10 mouse cellular contexts compared by ENCODE assay signal in the genomic region with DNA sequence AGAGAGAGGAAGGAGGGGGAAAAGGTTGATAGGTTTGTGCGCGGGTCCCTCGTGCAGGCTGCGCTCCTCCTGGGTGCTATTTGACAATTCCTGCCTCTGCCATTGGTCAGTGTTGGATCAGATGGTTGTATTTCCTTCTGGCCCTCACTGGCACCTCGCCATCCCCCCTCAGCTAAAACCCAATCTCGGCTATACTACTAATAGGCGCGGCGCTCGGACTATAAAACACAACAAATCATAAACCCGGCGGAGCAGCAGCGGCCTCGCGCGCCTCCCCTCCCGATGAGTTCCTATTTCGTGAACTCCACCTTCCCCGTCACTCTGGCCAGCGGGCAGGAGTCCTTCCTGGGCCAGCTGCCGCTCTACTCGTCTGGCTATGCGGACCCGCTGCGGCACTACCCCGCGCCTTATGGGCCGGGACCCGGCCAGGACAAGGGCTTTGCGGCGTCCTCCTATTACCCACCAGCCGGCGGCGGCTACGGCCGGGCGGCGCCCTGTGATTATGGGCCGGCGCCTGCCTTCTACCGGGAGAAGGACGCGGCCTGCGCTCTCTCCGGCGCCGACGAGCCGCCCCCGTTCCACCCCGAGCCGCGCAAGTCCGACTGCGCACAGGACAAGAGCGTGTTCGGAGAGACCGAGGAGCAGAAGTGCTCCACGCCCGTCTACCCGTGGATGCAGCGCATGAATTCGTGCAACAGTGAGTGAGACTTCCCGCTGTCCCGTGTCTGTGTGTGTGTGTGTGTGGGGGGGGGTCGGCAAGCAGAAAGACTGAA. TPM values are rescaled to one million over a fixed set of nuclear protein-coding genes. Genes with fewer than 3 reads are reported as not detected.
A peak's percentile ranks its signal among the peaks of the same experiment; 100 is the strongest.
DNase-seq lines count a peak whose midpoint lies in the region; ATAC-seq and TF ChIP-seq lines count a peak whose summit lies in the region.
"Had no signal": no experiment of that assay in that cellular context is flagged by ENCODE, and none has a peak within 500 bp of the region (broad histone marks: within the 10 kb centered on the region; RNA-seq: fewer than 3 reads in every experiment).

No protein-coding gene starts in this region.

- DNase-seq in midbrain, postnatal 0 days (ENCODE audit: low spot score) = peak; percentile 36
- DNase-seq in left cerebral cortex, postnatal 10 days (ENCODE audit: extremely low spot score in 1 of 2, low spot score in 2 of 2) = no peak
- no peak for DNase-seq in B cell, adult 2 months
- DNase-seq in cerebellum, postnatal 4 days (ENCODE audit: low spot score in 2 of 2) = no peak

- H3K4me3 ChIP-seq in midbrain, postnatal 0 days (ENCODE audit: low read depth, low read length) = no peak overlapping the region
- no peak overlapping the region for H3K4me3 ChIP-seq in midbrain, embryonic 16.5 days (ENCODE audit: low read depth, low read length)
- peak overlapping the region; percentile 47 for H3K4me3 ChIP-seq in hindbrain, embryonic 15.5 days
- peak overlapping the region; percentile 30 for H3K4me3 ChIP-seq in limb, embryonic 13.5 days
- peak overlapping the region; percentile 47 for H3K4me3 ChIP-seq in stomach, embryonic 14.5 days (ENCODE audit: low read depth, low read length)

- no peaks in the 10 kb centered on the region for H3K9me3 ChIP-seq in midbrain, postnatal 0 days (ENCODE audit: low read length)
- no peaks in the 10 kb centered on the region for H3K9me3 ChIP-seq in midbrain, embryonic 16.5 days (replicated peaks; ENCODE audit: control insufficient read depth, low read length, poor library complexity, severe bottlenecking)
- H3K9me3 ChIP-seq in hindbrain, embryonic 15.5 days = no peaks in the 10 kb centered on the region
- H3K9me3 ChIP-seq in limb, embryonic 13.5 days = no peaks in the 10 kb centered on the region
- no peaks in the 10 kb centered on the region for H3K9me3 ChIP-seq in stomach, embryonic 14.5 days (ENCODE audit: control insufficient read depth, low read depth, low read length)

- no peaks in the 10 kb centered on the region for H3K36me3 ChIP-seq in midbrain, postnatal 0 days (ENCODE audit: insufficient read depth, low read length)
- no peaks in the 10 kb centered on the region for H3K36me3 ChIP-seq in midbrain, embryonic 16.5 days (ENCODE audit: control insufficient read depth, insufficient read depth, low read length)
- no peaks in the 10 kb centered on the region for H3K36me3 ChIP-seq in hindbrain, embryonic 15.5 days
- no peaks in the 10 kb centered on the region for H3K36me3 ChIP-seq in limb, embryonic 13.5 days
- H3K36me3 ChIP-seq in stomach, embryonic 14.5 days (ENCODE audit: control insufficient read depth, insufficient read depth, low read length) = no peaks in the 10 kb centered on the region

- TF ChIP-seq CTCF in midbrain, postnatal 0 days (IDR thresholded peaks at IDR 0.05) = no peak

- no peaks in the 10 kb centered on the region for H3K4me1 ChIP-seq in midbrain, postnatal 0 days (ENCODE audit: insufficient read depth, low read length)
- no peaks in the 10 kb centered on the region for H3K4me1 ChIP-seq in midbrain, embryonic 16.5 days (ENCODE audit: control insufficient read depth, insufficient read depth, low read length)
- H3K4me1 ChIP-seq in hindbrain, embryonic 15.5 days (replicated peaks) = 0 out of 2 replicates have a peak, but pooled peaks cover 2% of the 10 kb centered on the region
- H3K4me1 ChIP-seq in limb, embryonic 13.5 days = peaks cover 19% of the 10 kb centered on the region
- H3K4me1 ChIP-seq in stomach, embryonic 14.5 days (ENCODE audit: control insufficient read depth, insufficient read depth, low read length) = peaks cover 7% of the 10 kb centered on the region; the same call in 1 of the 2 replicates

- ATAC-seq in midbrain, postnatal 0 days (ENCODE audit: low FRiP score) = no peak
- no peak for ATAC-seq in midbrain, embryonic 16.5 days
- ATAC-seq in hindbrain, embryonic 15.5 days (ENCODE audit: low FRiP score, low read depth) = peak; percentile 24; the same call in 1 of the 2 replicates
- ATAC-seq in limb, embryonic 13.5 days (ENCODE audit: low FRiP score, low read depth) = no peak
- ATAC-seq in stomach, embryonic 14.5 days (ENCODE audit: insufficient number of reproducible peaks, insufficient read depth, low FRiP score, low read depth) = no peak

- peaks cover 94% of the 10 kb centered on the region for H3K27me3 ChIP-seq in midbrain, postnatal 0 days (ENCODE audit: insufficient read depth, low read length)
- peaks cover 87% of the 10 kb centered on the region for H3K27me3 ChIP-seq in midbrain, embryonic 16.5 days (ENCODE audit: control insufficient read depth, insufficient read depth, low read depth, low read length)
- peaks cover 67% of the 10 kb centered on the region for H3K27me3 ChIP-seq in hindbrain, embryonic 15.5 days
- peaks cover 100% of the 10 kb centered on the region for H3K27me3 ChIP-seq in limb, embryonic 13.5 days
- H3K27me3 ChIP-seq in stomach, embryonic 14.5 days (ENCODE audit: control insufficient read depth, insufficient read depth, low read length) = peaks cover 24% of the 10 kb centered on the region

- H3K4me2 ChIP-seq in midbrain, postnatal 0 days (ENCODE audit: low read depth, low read length, poor library complexity, severe bottlenecking) = no peak overlapping the region
- H3K4me2 ChIP-seq in midbrain, embryonic 16.5 days (ENCODE audit: low read length) = no peak overlapping the region
- peak overlapping the region; percentile 59 for H3K4me2 ChIP-seq in hindbrain, embryonic 15.5 days
- peak overlapping the region; percentile 55 for H3K4me2 ChIP-seq in limb, embryonic 13.5 days (replicated peaks)
- H3K4me2 ChIP-seq in stomach, embryonic 14.5 days (replicated peaks; ENCODE audit: low read depth, low read length) = peak overlapping the region; percentile 95

- no peak overlapping the region for H3K9ac ChIP-seq in midbrain, postnatal 0 days (replicated peaks; ENCODE audit: low read length, poor library complexity, severe bottlenecking)
- no peak overlapping the region for H3K9ac ChIP-seq in midbrain, embryonic 16.5 days (ENCODE audit: low read depth, low read length)
- peak overlapping the region; percentile 44 for H3K9ac ChIP-seq in hindbrain, embryonic 15.5 days
- H3K9ac ChIP-seq in limb, embryonic 13.5 days = 0 out of 2 replicates have a peak overlapping the region, but pooled peaks have one; percentile 35
- peak overlapping the region; percentile 69 for H3K9ac ChIP-seq in stomach, embryonic 14.5 days (replicated peaks; ENCODE audit: low read depth, low read length)

- intact Hi-C loops in left cerebral cortex, postnatal 10 days (cut with DNase I) = no loop called here

- H3K27ac ChIP-seq in midbrain, postnatal 0 days (ENCODE audit: low read depth, low read length) = no peak overlapping the region
- no peak overlapping the region for H3K27ac ChIP-seq in midbrain, embryonic 16.5 days (ENCODE audit: low read length)
- peak overlapping the region; percentile 73 for H3K27ac ChIP-seq in hindbrain, embryonic 15.5 days (replicated peaks)
- no peak overlapping the region for H3K27ac ChIP-seq in limb, embryonic 13.5 days
- H3K27ac ChIP-seq in stomach, embryonic 14.5 days (ENCODE audit: low read length) = peak overlapping the region; percentile 100

- WGBS in midbrain, postnatal 0 days = under 1% methylated on average over 66 of the region's 66 CpGs
- WGBS in midbrain, embryonic 16.5 days = under 1% methylated on average over 66 of the region's 66 CpGs
- WGBS in hindbrain, embryonic 15.5 days = under 1% methylated on average over 66 of the region's 66 CpGs
- under 1% methylated on average over 65 of the region's 66 CpGs for WGBS in limb, embryonic 13.5 days
- under 1% methylated on average over 66 of the region's 66 CpGs for WGBS in stomach, embryonic 14.5 days

RNA-seq across cellular contexts. Expression of a gene that starts 4.1 kb away (rescaled TPM):
- 1.5 TPM in 1 of 2 replicates, not detected in the other for total RNA-seq in midbrain, postnatal 0 days (2014; rRNA removed)
- polyA plus RNA-seq in midbrain, postnatal 0 days (2015; fragmentation: Nextera tagmentation; extraction: Ambion mirVana) = not detected in 2 replicates
- polyA plus RNA-seq in midbrain, embryonic 16.5 days (2015; fragmentation: Nextera tagmentation; extraction: Ambion mirVana) = 0.14 TPM in 1 of 2 replicates, not detected in the other
- 115 and 140 TPM in 2 replicates for polyA plus RNA-seq in hindbrain, embryonic 15.5 days (2015; fragmentation: Nextera tagmentation; extraction: Ambion mirVana)
- polyA plus RNA-seq in limb, embryonic 13.5 days (2015; fragmentation: Nextera tagmentation; extraction: Ambion mirVana) = 0.97 and 1.5 TPM in 2 replicates
- 21.2 and 23.3 TPM in 2 replicates for polyA plus RNA-seq in stomach, embryonic 14.5 days (2014; fragmentation: Nextera tagmentation; extraction: Ambion mirVana)
- not detected for total RNA-seq in left cerebral cortex, postnatal 10 days (2021)
- total RNA-seq: neutrophil, adult 5-6 weeks had no signal
- polyA plus RNA-seq: forebrain, embryonic 11.5 days had no signal

RNA-seq across cellular contexts. Expression of a gene that starts 6.8 kb away (rescaled TPM):
- 0.22 TPM in 1 of 2 replicates, not detected in the other for total RNA-seq in midbrain, postnatal 0 days (2014; rRNA removed)
- not detected in 2 replicates for polyA plus RNA-seq in midbrain, postnatal 0 days (2015; fragmentation: Nextera tagmentation; extraction: Ambion mirVana)
- polyA plus RNA-seq in midbrain, embryonic 16.5 days (2015; fragmentation: Nextera tagmentation; extraction: Ambion mirVana) = not detected in 2 replicates
- 52.1 and 66.7 TPM in 2 replicates for polyA plus RNA-seq in hindbrain, embryonic 15.5 days (2015; fragmentation: Nextera tagmentation; extraction: Ambion mirVana)
- polyA plus RNA-seq in limb, embryonic 13.5 days (2015; fragmentation: Nextera tagmentation; extraction: Ambion mirVana) = 0.59 and 1.4 TPM in 2 replicates
- polyA plus RNA-seq in stomach, embryonic 14.5 days (2014; fragmentation: Nextera tagmentation; extraction: Ambion mirVana) = 12.4 TPM in 2 replicates
- total RNA-seq in left cerebral cortex, postnatal 10 days (2021) = not detected
- total RNA-seq: neutrophil, adult 5-6 weeks had no signal
- polyA plus RNA-seq: forebrain, embryonic 11.5 days had no signal

RNA-seq across cellular contexts. Expression of a gene that starts 12.7 kb away (rescaled TPM):
- 0.19 TPM in 1 of 2 replicates, not detected in the other for total RNA-seq in midbrain, postnatal 0 days (2014; rRNA removed)
- not detected in 2 replicates for polyA plus RNA-seq in midbrain, postnatal 0 days (2015; fragmentation: Nextera tagmentation; extraction: Ambion mirVana)
- not detected in 2 replicates for polyA plus RNA-seq in midbrain, embryonic 16.5 days (2015; fragmentation: Nextera tagmentation; extraction: Ambion mirVana)
- 26.5 and 33.6 TPM in 2 replicates for polyA plus RNA-seq in hindbrain, embryonic 15.5 days (2015; fragmentation: Nextera tagmentation; extraction: Ambion mirVana)
- 2.0 and 2.2 TPM in 2 replicates for polyA plus RNA-seq in limb, embryonic 13.5 days (2015; fragmentation: Nextera tagmentation; extraction: Ambion mirVana)
- polyA plus RNA-seq in stomach, embryonic 14.5 days (2014; fragmentation: Nextera tagmentation; extraction: Ambion mirVana) = 8.4 and 14.0 TPM in 2 replicates
- not detected for total RNA-seq in left cerebral cortex, postnatal 10 days (2021)
- total RNA-seq: neutrophil, adult 5-6 weeks had no signal
- polyA plus RNA-seq: forebrain, embryonic 11.5 days had no signal

RNA-seq across cellular contexts. Expression of a gene that starts 17.4 kb away (rescaled TPM):
- total RNA-seq in midbrain, postnatal 0 days (2014; rRNA removed) = 3.4 TPM in 1 of 2 replicates, not detected in the other
- not detected in 2 replicates for polyA plus RNA-seq in midbrain, postnatal 0 days (2015; fragmentation: Nextera tagmentation; extraction: Ambion mirVana)
- not detected in 2 replicates for polyA plus RNA-seq in midbrain, embryonic 16.5 days (2015; fragmentation: Nextera tagmentation; extraction: Ambion mirVana)
- 18.2 and 26.1 TPM in 2 replicates for polyA plus RNA-seq in hindbrain, embryonic 15.5 days (2015; fragmentation: Nextera tagmentation; extraction: Ambion mirVana)
- polyA plus RNA-seq in limb, embryonic 13.5 days (2015; fragmentation: Nextera tagmentation; extraction: Ambion mirVana) = 0.17 and 0.32 TPM in 2 replicates
- polyA plus RNA-seq in stomach, embryonic 14.5 days (2014; fragmentation: Nextera tagmentation; extraction: Ambion mirVana) = 2.3 and 2.7 TPM in 2 replicates
- total RNA-seq in left cerebral cortex, postnatal 10 days (2021) = not detected
- total RNA-seq: neutrophil, adult 5-6 weeks had no signal
- polyA plus RNA-seq: forebrain, embryonic 11.5 days had no signal

RNA-seq across cellular contexts. Expression of a gene that starts 19.0 kb away (rescaled TPM):
- 0.09 and 0.66 TPM in 2 replicates for total RNA-seq in midbrain, postnatal 0 days (2014; rRNA removed)
- not detected in 2 replicates for polyA plus RNA-seq in midbrain, postnatal 0 days (2015; fragmentation: Nextera tagmentation; extraction: Ambion mirVana)
- polyA plus RNA-seq in midbrain, embryonic 16.5 days (2015; fragmentation: Nextera tagmentation; extraction: Ambion mirVana) = not detected in 2 replicates
- polyA plus RNA-seq in hindbrain, embryonic 15.5 days (2015; fragmentation: Nextera tagmentation; extraction: Ambion mirVana) = 3.5 and 3.8 TPM in 2 replicates
- polyA plus RNA-seq in limb, embryonic 13.5 days (2015; fragmentation: Nextera tagmentation; extraction: Ambion mirVana) = 0.36 and 0.50 TPM in 2 replicates
- polyA plus RNA-seq in stomach, embryonic 14.5 days (2014; fragmentation: Nextera tagmentation; extraction: Ambion mirVana) = 3.5 and 3.7 TPM in 2 replicates
- not detected for total RNA-seq in left cerebral cortex, postnatal 10 days (2021)
- polyA plus RNA-seq: forebrain, embryonic 11.5 days had no signal

Comparison
In these comparisons a context has a peak if more than half of its experiments do, and no peak if none do; other contexts are left out.
1. H3K27ac ChIP-seq: peak in hindbrain, embryonic 15.5 days (single experiment) and stomach, embryonic 14.5 days (single experiment); none in midbrain, postnatal 0 days (single experiment), midbrain, embryonic 16.5 days (single experiment) and limb, embryonic 13.5 days (single experiment).
2. H3K4me2 ChIP-seq: peak in hindbrain, embryonic 15.5 days (single experiment), limb, embryonic 13.5 days (single experiment) and stomach, embryonic 14.5 days (single experiment); none in midbrain, postnatal 0 days (single experiment) and midbrain, embryonic 16.5 days (single experiment).
3. H3K4me3 ChIP-seq: peak in hindbrain, embryonic 15.5 days (single experiment), limb, embryonic 13.5 days (single experiment) and stomach, embryonic 14.5 days (single experiment); none in midbrain, postnatal 0 days (single experiment) and midbrain, embryonic 16.5 days (single experiment).
4. H3K9ac ChIP-seq: peak in hindbrain, embryonic 15.5 days (single experiment), limb, embryonic 13.5 days (single experiment) and stomach, embryonic 14.5 days (single experiment); none in midbrain, postnatal 0 days (single experiment) and midbrain, embryonic 16.5 days (single experiment).